Comparison of ENCODE assay signal across 8 mouse cellular contexts in the genomic region with DNA sequence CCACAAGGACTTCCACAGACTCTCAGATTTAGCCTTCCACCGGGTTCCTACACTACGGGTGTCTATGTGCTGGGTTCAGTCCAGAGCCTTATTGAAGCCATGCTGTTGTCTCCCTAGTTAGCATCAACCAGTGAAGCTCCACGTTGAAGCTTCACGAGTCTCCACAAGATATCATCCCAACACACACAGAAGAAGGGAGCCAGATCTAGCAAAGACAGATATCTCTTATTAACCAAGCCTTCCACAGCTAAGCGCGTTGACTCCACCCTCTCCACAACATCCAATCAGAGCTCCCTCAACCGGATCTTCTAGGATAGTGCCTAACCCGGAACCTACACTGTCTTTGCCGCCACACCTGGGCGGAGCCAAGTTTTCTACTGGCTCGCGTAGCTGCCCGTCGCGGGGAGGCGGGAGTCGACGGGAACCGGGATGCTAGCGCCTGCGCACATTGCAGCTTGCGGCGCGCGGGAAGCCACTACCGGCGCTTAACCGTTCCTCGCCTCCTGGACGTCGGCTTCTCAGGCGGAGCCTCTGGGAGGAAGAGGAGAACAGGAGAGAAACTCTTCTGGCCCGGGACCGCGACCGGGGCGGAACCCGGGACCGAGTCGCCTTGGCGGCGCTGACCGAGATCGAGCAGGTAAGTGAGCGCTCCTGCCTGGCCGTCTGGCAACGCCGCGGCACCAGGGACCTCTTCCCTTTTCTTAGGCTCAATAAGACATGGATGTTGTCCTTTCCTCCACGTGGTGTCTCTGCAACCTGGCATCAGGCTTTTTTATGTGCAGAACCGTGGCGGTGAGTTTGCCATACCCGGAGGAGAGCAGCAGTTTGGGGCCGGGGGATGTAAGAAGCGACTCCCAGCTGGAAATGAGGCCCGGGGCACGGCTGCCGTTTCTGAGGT. TPM values are rescaled to one million over a fixed set of nuclear protein-coding genes. Genes with fewer than 3 reads are reported as not detected.
DNase-seq lines count a peak whose midpoint lies in the region; ATAC-seq lines count a peak whose summit lies in the region.

Gene Nxt1, plus strand, starts transcription at position 403 of the 898 bp plus-strand sequence.

- H3K27ac ChIP-seq in intestine, embryonic 14.5 days (ENCODE audit: low read depth) = peak within 1 kb of the TSS; percentile 55; the same call in 1 of the 2 replicates

- intact Hi-C loops in left cerebral cortex, postnatal 14 days (cut with DNase I) = no loop called here

- H3K4me1 ChIP-seq in intestine, embryonic 14.5 days (replicated peaks; ENCODE audit: control insufficient read depth, insufficient read depth, low read length) = peaks cover 15% of the 10 kb centered on the region; the same call in 1 of the 2 replicates

- H3K27me3 ChIP-seq in intestine, embryonic 14.5 days (replicated peaks; ENCODE audit: control insufficient read depth, insufficient read depth, low read length) = no peaks in the 10 kb centered on the region

- peak; percentile 100 for ATAC-seq in intestine, embryonic 14.5 days (replicated peaks; ENCODE audit: low FRiP score, low TSS enrichment, low read depth)

- H3K4me2 ChIP-seq in intestine, embryonic 14.5 days (ENCODE audit: low read length) = peak within 1 kb of the TSS; percentile 76

- peaks cover 28% of the 10 kb centered on the region for H3K36me3 ChIP-seq in intestine, embryonic 14.5 days (ENCODE audit: control insufficient read depth, insufficient read depth, low read length)

- peak within 1 kb of the TSS; percentile 62 for H3K4me3 ChIP-seq in intestine, embryonic 14.5 days (ENCODE audit: low read depth, low read length)

- DNase-seq in adrenal gland, adult 18-20 months (ENCODE audit: low spot score in 2 of 2) = peak; percentile 100
- peak; percentile 98 for DNase-seq in embryo, embryonic 11 days
- DNase-seq in gastrocnemius, postnatal 25 days = peak; percentile 98
- peak; percentile 100 for DNase-seq in intestine, embryonic 14.5 days (ENCODE audit: low spot score)
- DNase-seq in left cerebral cortex, postnatal 14 days (ENCODE audit: low spot score in 2 of 2) = peak; percentile 98 to 99
- DNase-seq in mesoderm, embryonic 11.5 days (ENCODE audit: low read depth, low spot score) = peak; percentile 97
- peak; percentile 97 to 98 for DNase-seq in right cerebral cortex, postnatal 36 days (ENCODE audit: low spot score in 2 of 2)
- peak; percentile 98 for DNase-seq in yolk sac, embryonic 10.5 days (ENCODE audit: low spot score)

- 1% methylated on average over 58 of the region's 58 CpGs for WGBS in intestine, embryonic 14.5 days

- no peaks in the 10 kb centered on the region for H3K9me3 ChIP-seq in intestine, embryonic 14.5 days (ENCODE audit: control insufficient read depth, low read length)

- peak within 1 kb of the TSS; percentile 76 for H3K9ac ChIP-seq in intestine, embryonic 14.5 days (ENCODE audit: low read length)

RNA-seq across cellular contexts. Expression of gene Nxt1, which starts in this region (rescaled TPM):
- total RNA-seq in adrenal gland, adult 18-20 months (2021) = 10 to 100 TPM; 17.9 TPM
- 1 to 10 TPM; 5.3 to 5.6 TPM for total RNA-seq in gastrocnemius, postnatal 25 days (2021)
- 88.9 and 104 TPM in 2 replicates for polyA plus RNA-seq in intestine, embryonic 14.5 days (2014; fragmentation: Nextera tagmentation; extraction: Ambion mirVana)
- 10 to 100 TPM; 11.6 to 11.7 TPM for total RNA-seq in left cerebral cortex, postnatal 14 days (2021)

Comparison
In these comparisons a context has a peak if more than half of its experiments do, and no peak if none do; other contexts are left out.
1. Peak in every context shown above with its lines: DNase-seq, ATAC-seq, H3K4me3 ChIP-seq and H3K27ac ChIP-seq.